Mouse (Mus musculus) right cerebral cortex, postnatal 4 days (tissue): ENCODE measurements around the gene Stat2.
"Not testable (repeated sequence)": the region's sequence is repeated elsewhere in the genome, so short reads cannot be mapped to it uniquely, and the experiment has no call there.

Experiments
- DNase-seq: peaks from one replicate; pipeline ENCODE4 v3.0.0-alpha.2; 2022

The Stat2 gene

GRCm38 (mm10) chr10:128259946-128260345 lies 10.4 kb upstream of the Stat2 start:
- no peak for DNase-seq

GRCm38 (mm10) chr10:128260376-128260775 lies 10.0 kb upstream of the Stat2 start:
- not testable (repeated sequence) for DNase-seq

GRCm38 (mm10) chr10:128262300-128262699 lies 8.1 kb upstream of the Stat2 start:
- DNase-seq: no peak

- no peak for DNase-seq
Measured at GRCm38 (mm10) chr10:128263393-128264310, 6.7 kb upstream of the Stat2 start.

GRCm38 (mm10) chr10:128268371-128268770 lies 2.0 kb upstream of the Stat2 start, which contains the start of gene Apof:
Gene Apof (plus strand): TSS chr10:128268671.
- no peak for DNase-seq

GRCm38 (mm10) chr10:128269206-128269910 lies 1.0 kb upstream of the Stat2 start:
- no peak for DNase-seq

GRCm38 (mm10) chr10:128270866-128271265 lies 507 bp downstream of the Stat2 start:
- no peak for DNase-seq

- DNase-seq: no peak
Measured at GRCm38 (mm10) chr10:128271883-128272282, 1.5 kb downstream of the Stat2 start.

- not testable (repeated sequence) for DNase-seq
Measured at GRCm38 (mm10) chr10:128272819-128273439, 2.6 kb downstream of the Stat2 start.

GRCm38 (mm10) chr10:128275374-128275773 lies 5.0 kb downstream of the Stat2 start:
- DNase-seq: not testable (repeated sequence)

- no peak for DNase-seq
Measured at GRCm38 (mm10) chr10:128278158-128278557, 7.8 kb downstream of the Stat2 start.

- DNase-seq: no peak
Measured at GRCm38 (mm10) chr10:128280943-128281342, 10.6 kb downstream of the Stat2 start.

- DNase-seq: no peak
Measured at GRCm38 (mm10) chr10:128281682-128282081, 11.3 kb downstream of the Stat2 start.

- DNase-seq: no peak
Measured at GRCm38 (mm10) chr10:128282886-128283450, 12.6 kb downstream of the Stat2 start.

GRCm38 (mm10) chr10:128283604-128284579 lies 13.5 kb downstream of the Stat2 start:
- peak; percentile 81 for DNase-seq

GRCm38 (mm10) chr10:128290594-128290993 lies 20.2 kb downstream of the Stat2 start:
- not testable (repeated sequence) for DNase-seq

- no peak for DNase-seq
Measured at GRCm38 (mm10) chr10:128296370-128297090, 26.2 kb downstream of the Stat2 start.

- no peak for DNase-seq
Measured at GRCm38 (mm10) chr10:128297221-128297620, 26.9 kb downstream of the Stat2 start.

- no peak for DNase-seq
Measured at GRCm38 (mm10) chr10:128297622-128298021, 27.3 kb downstream of the Stat2 start.

- no peak for DNase-seq
Measured at GRCm38 (mm10) chr10:128298243-128298642, 27.9 kb downstream of the Stat2 start.

GRCm38 (mm10) chr10:128298702-128299171 lies 28.4 kb downstream of the Stat2 start, which contains the start of gene Il23a:
Gene Il23a (minus strand): TSS chr10:128298752.
- no peak for DNase-seq
